ENCODE assay signal across 9 mouse cellular contexts in genomic region chr5:35595706-35596105, GRCm38 (mm10). TPM values are rescaled to one million over a fixed set of nuclear protein-coding genes. Genes with fewer than 3 reads are reported as not detected.
DNase-seq lines count a peak whose midpoint lies in the region; ATAC-seq and TF ChIP-seq lines count a peak whose summit lies in the region.
"Had no signal": no experiment of that assay in that cellular context is flagged by ENCODE, and none has a peak within 500 bp of the region (broad histone marks: within the 10 kb centered on the region; RNA-seq: fewer than 3 reads in every experiment).

No protein-coding gene starts in this region.

- WGBS in midbrain, embryonic 10.5 days = 24% methylated on average over 4 of the region's 4 CpGs
- 22% methylated on average over 4 of the region's 4 CpGs for WGBS in small intestine, adult 2 months

- no peaks in the 10 kb centered on the region for H3K27me3 ChIP-seq in G1E (ENCODE audit: insufficient read depth, low read length)
- no peaks in the 10 kb centered on the region for H3K27me3 ChIP-seq in midbrain, embryonic 10.5 days (ENCODE audit: low read depth, poor library complexity, severe bottlenecking)
- no peaks in the 10 kb centered on the region for H3K27me3 ChIP-seq in small intestine, adult 2 months (ENCODE audit: control insufficient read depth, insufficient read depth, low read length)
- H3K27me3 ChIP-seq: limb, embryonic 12.5 days had no signal

- TF ChIP-seq POLR2A in small intestine, adult 2 months (IDR thresholded peaks at IDR 0.05; ENCODE audit: low read depth, low read length) = no peak

- DNase-seq in G1E (ENCODE audit: low spot score) = peak; percentile 69
- DNase-seq in brain, adult 2 months (ENCODE audit: low read depth, low spot score) = peak; percentile 87
- peak; percentile 70 for DNase-seq in layer of hippocampus, postnatal 36 days
- peak; percentile 81 for DNase-seq in midbrain, embryonic 10.5 days (ENCODE audit: low spot score)

- no peak for ATAC-seq in G1E (ENCODE audit: extremely low read depth, insufficient number of reproducible peaks, low FRiP score, poor library complexity, severe bottlenecking)
- peak; percentile 66 for ATAC-seq in erythroid progenitor cell, adult 5-6 weeks (replicated peaks; ENCODE audit: low FRiP score, poor library complexity, severe bottlenecking)
- ATAC-seq in hematopoietic stem cell, adult 5-6 weeks (replicated peaks in 1 of 2; ENCODE audit: insufficient read depth in 1 of 2, low FRiP score in 2 of 2, low TSS enrichment in 1 of 2, low read depth in 1 of 2, poor library complexity in 2 of 2, severe bottlenecking in 2 of 2) = peak; percentile 63 to 80; a peak in 3 of 4 replicates
- no peak for ATAC-seq in activated CD4-positive, CD25-positive, alpha-beta regulatory T cell, adult 4 months

- no peak overlapping the region for H3K4me3 ChIP-seq in G1E (ENCODE audit: low read depth, low read length)
- H3K4me3 ChIP-seq in midbrain, embryonic 10.5 days = no peak overlapping the region
- no peak overlapping the region for H3K4me3 ChIP-seq in small intestine, adult 2 months (ENCODE audit: low read depth, low read length)
- H3K4me3 ChIP-seq: limb, embryonic 12.5 days had no signal

- no peak overlapping the region for H3K27ac ChIP-seq in midbrain, embryonic 10.5 days (replicated peaks)
- no peak overlapping the region for H3K27ac ChIP-seq in small intestine, adult 2 months (ENCODE audit: insufficient read depth, low read depth, low read length)
- H3K27ac ChIP-seq: limb, embryonic 12.5 days had no signal

- H3K4me1 ChIP-seq in G1E (ENCODE audit: insufficient read depth, low read depth, low read length) = no peaks in the 10 kb centered on the region
- H3K4me1 ChIP-seq in midbrain, embryonic 10.5 days = no peaks in the 10 kb centered on the region
- H3K4me1 ChIP-seq in small intestine, adult 2 months (ENCODE audit: control insufficient read depth, insufficient read depth, insufficient read length, low read length) = peaks cover 12% of the 10 kb centered on the region
- H3K4me1 ChIP-seq: limb, embryonic 12.5 days had no signal

- peak; percentile 99 for TF ChIP-seq CTCF in G1E (IDR thresholded peaks at IDR 0.05; ENCODE audit: low read depth, low read length)
- TF ChIP-seq CTCF in small intestine, adult 2 months (IDR thresholded peaks at IDR 0.05; ENCODE audit: extremely low read depth, insufficient read length, insufficient replicate concordance, low read depth, low read length) = peak; percentile 99

- peaks cover 10% of the 10 kb centered on the region for H3K9me3 ChIP-seq in G1E (replicated peaks)
- no peaks in the 10 kb centered on the region for H3K9me3 ChIP-seq in midbrain, embryonic 10.5 days (replicated peaks)

- peaks cover 94% of the 10 kb centered on the region for H3K36me3 ChIP-seq in G1E (replicated peaks)
- H3K36me3 ChIP-seq in midbrain, embryonic 10.5 days = peaks cover 62% of the 10 kb centered on the region
- peaks cover 56% of the 10 kb centered on the region for H3K36me3 ChIP-seq in small intestine, adult 2 months (ENCODE audit: control insufficient read depth, insufficient read depth, low read length)

RNA-seq across cellular contexts. Expression of gene Acox3, which starts 12.9 kb away (rescaled TPM):
- total RNA-seq in G1E (2014; fragmentation: Nextera tagmentation) (36.1 and 41.2 TPM in 2 replicates), G1E (2017) (49.0 and 51.8 TPM in 2 replicates)
- 6.0 and 8.5 TPM in 2 replicates for polyA plus RNA-seq in G1E (2012)
- 4.0 and 6.7 TPM in 2 replicates for total RNA-seq in erythroid progenitor cell, adult 5-6 weeks (2015; ENCODE audit: low replicate concordance)
- 5.6 TPM in 2 replicates for total RNA-seq in erythroid progenitor cell, adult 5-6 weeks (2017; ENCODE audit: low replicate concordance)
- total RNA-seq in hematopoietic stem cell, adult 5-6 weeks (2017) = 16.3 and 24.4 TPM in 2 replicates
- total RNA-seq in layer of hippocampus, postnatal 36 days (2021) = 10 to 100 TPM; 26.3 to 28.8 TPM
- 10.2 and 16.1 TPM in 2 replicates for polyA plus RNA-seq in midbrain, embryonic 10.5 days (2016; fragmentation: Nextera tagmentation; extraction: Ambion mirVana)
- polyA plus RNA-seq in small intestine, adult 2 months (2012; rRNA removed) = 24.7 and 36.0 TPM in 2 replicates
- 10 to 100 TPM; 21.5 to 26.4 TPM for polyA plus RNA-seq in activated CD4-positive, CD25-positive, alpha-beta regulatory T cell, adult 4 months (2017; shearing (Covaris generic))

RNA-seq across cellular contexts. Expression of gene Trmt44, which starts 20.8 kb away (rescaled TPM):
- total RNA-seq in G1E (2014; fragmentation: Nextera tagmentation) (14.7 and 16.4 TPM in 2 replicates), G1E (2017) (15.0 and 18.0 TPM in 2 replicates)
- 4.2 and 5.9 TPM in 2 replicates for polyA plus RNA-seq in G1E (2012)
- total RNA-seq in erythroid progenitor cell, adult 5-6 weeks (2015; ENCODE audit: low replicate concordance) = 5.0 and 6.5 TPM in 2 replicates
- 1.4 and 4.1 TPM in 2 replicates for total RNA-seq in erythroid progenitor cell, adult 5-6 weeks (2017; ENCODE audit: low replicate concordance)
- total RNA-seq in hematopoietic stem cell, adult 5-6 weeks (2017) = 4.4 and 14.6 TPM in 2 replicates
- 1 to 10 TPM; 7.6 to 9.1 TPM for total RNA-seq in layer of hippocampus, postnatal 36 days (2021)
- 8.7 and 9.1 TPM in 2 replicates for polyA plus RNA-seq in midbrain, embryonic 10.5 days (2016; fragmentation: Nextera tagmentation; extraction: Ambion mirVana)
- 2.7 and 3.3 TPM in 2 replicates for polyA plus RNA-seq in small intestine, adult 2 months (2012; rRNA removed)
- 1 to 10 TPM; 1.5 to 2.3 TPM for polyA plus RNA-seq in activated CD4-positive, CD25-positive, alpha-beta regulatory T cell, adult 4 months (2017; shearing (Covaris generic))

Comparison
In these comparisons a context has a peak if more than half of its experiments do, and no peak if none do; other contexts are left out.
1. ATAC-seq: peak in erythroid progenitor cell, adult 5-6 weeks (single experiment) and hematopoietic stem cell, adult 5-6 weeks (2 of 2); none in G1E (single experiment) and activated CD4-positive, CD25-positive, alpha-beta regulatory T cell, adult 4 months (single experiment).
2. Peak in every context shown above with its lines, with median percentiles within 50 percentile points of each other: DNase-seq.